In genomic region chr3:152166699-152167451, GRCm38 (mm10) we compare ENCODE assay signal across 8 mouse cellular contexts. TPM values are rescaled to one million over a fixed set of nuclear protein-coding genes. Genes with fewer than 3 reads are reported as not detected.
DNase-seq lines count a peak whose midpoint lies in the region; ATAC-seq lines count a peak whose summit lies in the region.

No protein-coding gene starts in this region.

- no peaks in the 10 kb centered on the region for H3K27me3 ChIP-seq in heart, embryonic 12.5 days (replicated peaks)
- H3K27me3 ChIP-seq in hindbrain, embryonic 10.5 days (ENCODE audit: insufficient read depth, poor library complexity, severe bottlenecking): peaks cover 46% of the 10 kb centered on the region
- no peaks in the 10 kb centered on the region for H3K27me3 ChIP-seq in midbrain, embryonic 16.5 days (ENCODE audit: control insufficient read depth, insufficient read depth, low read depth, low read length)

- H3K9me3 ChIP-seq in heart, embryonic 12.5 days (replicated peaks): no peaks in the 10 kb centered on the region
- 0 out of 2 replicates have a peak, but pooled peaks cover 3% of the 10 kb centered on the region for H3K9me3 ChIP-seq in hindbrain, embryonic 10.5 days
- no peaks in the 10 kb centered on the region for H3K9me3 ChIP-seq in midbrain, embryonic 16.5 days (replicated peaks; ENCODE audit: control insufficient read depth, low read length, poor library complexity, severe bottlenecking)

- H3K4me2 ChIP-seq in heart, embryonic 12.5 days: peak overlapping the region; percentile 98
- H3K4me2 ChIP-seq in midbrain, embryonic 16.5 days (ENCODE audit: low read length): peak overlapping the region; percentile 82

- H3K9ac ChIP-seq in heart, embryonic 12.5 days: peak overlapping the region; percentile 53; the same call in 1 of the 2 replicates
- H3K9ac ChIP-seq in midbrain, embryonic 16.5 days (ENCODE audit: low read depth, low read length): peak overlapping the region; percentile 71

- peak overlapping the region; percentile 16 for H3K4me3 ChIP-seq in heart, embryonic 12.5 days
- H3K4me3 ChIP-seq in hindbrain, embryonic 10.5 days: peak overlapping the region; percentile 70
- H3K4me3 ChIP-seq in midbrain, embryonic 16.5 days (ENCODE audit: low read depth, low read length): peak overlapping the region; percentile 48

- DNase-seq in heart, postnatal 14 days: no peak
- peak; percentile 39 to 44 for DNase-seq in cerebellum, postnatal 14 days
- peak; percentile 41 for DNase-seq in hindbrain, embryonic 10.5 days (ENCODE audit: low spot score)
- DNase-seq in gastrocnemius, postnatal 10 days: no peak
- DNase-seq in c-Kit-positive CD71-positive TER-119-positive erythroid progenitor cells, embryonic 14.5 days (ENCODE audit: low spot score): no peak
- DNase-seq in lung, postnatal 25 days (ENCODE audit: low spot score): no peak

- H3K36me3 ChIP-seq in heart, embryonic 12.5 days: no peaks in the 10 kb centered on the region
- no peaks in the 10 kb centered on the region for H3K36me3 ChIP-seq in hindbrain, embryonic 10.5 days
- no peaks in the 10 kb centered on the region for H3K36me3 ChIP-seq in midbrain, embryonic 16.5 days (ENCODE audit: control insufficient read depth, insufficient read depth, low read length)

- peaks cover 45% of the 10 kb centered on the region for H3K4me1 ChIP-seq in heart, embryonic 12.5 days (replicated peaks)
- H3K4me1 ChIP-seq in hindbrain, embryonic 10.5 days (replicated peaks): peaks cover 24% of the 10 kb centered on the region
- H3K4me1 ChIP-seq in midbrain, embryonic 16.5 days (ENCODE audit: control insufficient read depth, insufficient read depth, low read length): peaks cover 9% of the 10 kb centered on the region; the same call in 1 of the 2 replicates

- intact Hi-C loops in heart, postnatal 14 days (cut with DNase I): no loop called here

- 11% methylated on average over 29 of the region's 29 CpGs for WGBS in heart, embryonic 12.5 days
- WGBS in hindbrain, embryonic 10.5 days: 15% methylated on average over 29 of the region's 29 CpGs
- WGBS in midbrain, embryonic 16.5 days: 8% methylated on average over 29 of the region's 29 CpGs

- H3K27ac ChIP-seq in heart, embryonic 12.5 days (ENCODE audit: poor library complexity, severe bottlenecking): peak overlapping the region; percentile 19; the same call in 1 of the 2 replicates
- H3K27ac ChIP-seq in hindbrain, embryonic 10.5 days: peak overlapping the region; percentile 56
- peak overlapping the region; percentile 69 for H3K27ac ChIP-seq in midbrain, embryonic 16.5 days (ENCODE audit: low read length)

- no peak for ATAC-seq in heart, embryonic 12.5 days (ENCODE audit: insufficient number of reproducible peaks, low FRiP score)
- ATAC-seq in midbrain, embryonic 16.5 days: peak; percentile 58

RNA-seq across cellular contexts. Expression of gene Gipc2, which starts 0.8 kb away (rescaled TPM):
- 1.3 and 4.5 TPM in 2 replicates for polyA plus RNA-seq in heart, embryonic 12.5 days (2016; fragmentation: Nextera tagmentation; extraction: Ambion mirVana)
- total RNA-seq in heart, postnatal 14 days (2021): 1 to 10 TPM; 2.1 to 2.9 TPM
- polyA plus RNA-seq in hindbrain, embryonic 10.5 days (2016; fragmentation: Nextera tagmentation; extraction: Ambion mirVana): 2.6 and 2.9 TPM in 2 replicates
- polyA plus RNA-seq in midbrain, embryonic 16.5 days (2015; fragmentation: Nextera tagmentation; extraction: Ambion mirVana): 13.6 and 16.2 TPM in 2 replicates
- 1 to 10 TPM in 1 of 2 experiments, under 1 TPM in 1; 0.96 to 1.4 TPM for total RNA-seq in gastrocnemius, postnatal 10 days (2021)

RNA-seq across cellular contexts. Expression of gene Dnajb4, which starts 43.2 kb away (rescaled TPM):
- polyA plus RNA-seq in heart, embryonic 12.5 days (2016; fragmentation: Nextera tagmentation; extraction: Ambion mirVana): 53.0 and 56.3 TPM in 2 replicates
- total RNA-seq in heart, postnatal 14 days (2021): 10 to 100 TPM; 74.3 to 80.3 TPM
- polyA plus RNA-seq in hindbrain, embryonic 10.5 days (2016; fragmentation: Nextera tagmentation; extraction: Ambion mirVana): 19.9 and 21.2 TPM in 2 replicates
- 48.8 and 52.5 TPM in 2 replicates for polyA plus RNA-seq in midbrain, embryonic 16.5 days (2015; fragmentation: Nextera tagmentation; extraction: Ambion mirVana)
- 10 to 100 TPM; 52.7 to 58.7 TPM for total RNA-seq in gastrocnemius, postnatal 10 days (2021)

RNA-seq across cellular contexts. Expression of gene Fubp1, which starts 43.3 kb away (rescaled TPM):
- polyA plus RNA-seq in heart, embryonic 12.5 days (2016; fragmentation: Nextera tagmentation; extraction: Ambion mirVana): 142 and 146 TPM in 2 replicates
- 10 to 100 TPM; 68.1 to 80.6 TPM for total RNA-seq in heart, postnatal 14 days (2021)
- 321 and 408 TPM in 2 replicates for polyA plus RNA-seq in hindbrain, embryonic 10.5 days (2016; fragmentation: Nextera tagmentation; extraction: Ambion mirVana)
- polyA plus RNA-seq in midbrain, embryonic 16.5 days (2015; fragmentation: Nextera tagmentation; extraction: Ambion mirVana): 191 and 239 TPM in 2 replicates
- 10 to 100 TPM; 39.2 to 71.9 TPM for total RNA-seq in gastrocnemius, postnatal 10 days (2021)

Comparison
In these comparisons a context has a peak if more than half of its experiments do, and no peak if none do; other contexts are left out.
1. H3K27ac ChIP-seq: peak in every context shown above with its lines; median percentile 69 in midbrain, embryonic 16.5 days; 56 in hindbrain, embryonic 10.5 days; 19 in heart, embryonic 12.5 days.
2. H3K4me3 ChIP-seq: peak in every context shown above with its lines; median percentile 70 in hindbrain, embryonic 10.5 days; 48 in midbrain, embryonic 16.5 days; 16 in heart, embryonic 12.5 days.
3. DNase-seq: peak in cerebellum, postnatal 14 days (2 of 2) and hindbrain, embryonic 10.5 days (single experiment); none in heart, postnatal 14 days (0 of 2), gastrocnemius, postnatal 10 days (single experiment), c-Kit-positive CD71-positive TER-119-positive erythroid progenitor cells, embryonic 14.5 days (single experiment) and lung, postnatal 25 days (single experiment).